Mouse (Mus musculus): ENCODE data around the gene Plcg1. TPM values are rescaled to one million over a fixed set of nuclear protein-coding genes. Genes with fewer than 3 reads are reported as not detected.

Plcg1 gene
- polyA plus RNA-seq (2015; fragmentation: Nextera tagmentation; extraction: Ambion mirVana), result 18.7 and 19.1 TPM in 2 replicates

GRCm38 (mm10) chr2:160731117-160731838 is at the start of gene Plcg1:
TSS of gene Plcg1 (plus strand) at chr2:160731300.

Other genes with a start within 250 kb of the Plcg1 start
- gene Top1, start 85.4 kb upstream of the Plcg1 start, polyA plus RNA-seq (2015; fragmentation: Nextera tagmentation; extraction: Ambion mirVana), result 32.1 and 34.1 TPM in 2 replicates
- gene Zhx3, start 141.7 kb downstream of the Plcg1 start, polyA plus RNA-seq (2015; fragmentation: Nextera tagmentation; extraction: Ambion mirVana), result 7.6 and 8.2 TPM in 2 replicates
- 1.3 and 1.6 TPM in 2 replicates for gene Lpin3, start 149.4 kb downstream of the Plcg1 start, polyA plus RNA-seq (2015; fragmentation: Nextera tagmentation; extraction: Ambion mirVana)
- gene Emilin3, start 181.0 kb downstream of the Plcg1 start, polyA plus RNA-seq (2015; fragmentation: Nextera tagmentation; extraction: Ambion mirVana), result 4.2 and 4.5 TPM in 2 replicates

All from skeletal muscle tissue, postnatal 0 days (tissue).